Mouse (Mus musculus) large intestine, adult 2 months (tissue): ENCODE data around the gene Kazn. TPM values are rescaled to one million over a fixed set of nuclear protein-coding genes. Genes with fewer than 3 reads are reported as not detected.

Experiments used
- DNase-seq: peaks from one replicate; pipeline ENCODE4 v3.0.0-alpha.2; 2012; ENCODE audit warnings: low read depth, low spot score
- WGBS: fragments of 180-500 bp; shearing (Covaris S2); methylation state at CpG from one replicate; pipeline ENCODE4 v1.1.7; 2018; 5-methylcytosine and 5-hydroxymethylcytosine counted together
- polyA plus RNA-seq: library from polyadenylated mRNA; depleted of rRNA; stranded (reverse); fragments of >200 nt; gene quantifications from 2 replicates; pipeline ENCODE4 v1.2.3, GENCODE M21; 2012; rRNA removed

Kazn gene
- 7.3 and 11.4 TPM in 2 replicates for polyA plus RNA-seq

DNA sequence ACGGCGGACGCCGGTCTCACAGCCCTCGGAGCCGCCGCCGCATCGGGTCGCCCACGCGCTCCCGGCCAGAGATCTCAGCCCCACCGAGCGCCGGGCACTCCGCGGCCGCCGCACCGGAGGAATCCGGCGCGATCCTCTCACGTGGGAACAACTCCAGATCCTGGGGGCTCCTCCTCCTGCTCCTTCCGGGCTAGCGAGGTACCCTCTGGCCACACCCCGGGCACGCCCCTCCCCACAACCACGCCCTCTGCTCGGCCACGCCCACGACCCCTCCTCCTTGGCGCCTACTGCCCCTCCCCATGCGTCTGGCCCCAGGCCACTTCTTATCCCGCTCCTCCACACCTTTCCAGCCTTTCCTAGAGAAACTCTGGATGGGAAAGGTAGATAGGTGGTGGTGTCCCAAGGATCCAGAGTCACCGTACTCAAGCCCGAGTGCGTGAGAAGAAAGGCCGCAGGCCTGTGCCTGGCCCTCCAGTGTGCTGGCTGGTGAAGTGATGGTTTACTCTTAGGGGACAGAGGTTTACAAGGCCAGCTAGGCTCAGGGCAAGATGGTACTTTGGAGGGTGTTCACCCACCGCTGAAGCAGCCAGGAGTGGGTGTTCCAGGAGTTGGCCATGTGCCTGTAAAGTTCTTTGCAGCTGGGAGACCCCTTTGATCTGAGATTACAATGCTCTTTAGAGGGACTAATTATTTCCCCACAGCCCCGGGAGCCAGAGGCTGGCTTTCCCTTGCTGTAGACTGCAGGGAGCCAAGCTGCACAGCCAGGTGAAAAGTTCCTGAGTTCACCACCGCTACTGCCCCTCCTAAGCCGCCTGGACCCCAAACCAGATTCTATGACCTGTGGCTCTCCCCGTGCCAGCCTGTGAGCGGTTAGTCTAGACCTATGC, at the start of gene Kazn:
Gene Kazn (minus strand): TSS at position 162 of the 887 bp plus-strand sequence.
- no peak for DNase-seq
- 11% methylated on average over 44 of the region's 46 CpGs for WGBS

DNA sequence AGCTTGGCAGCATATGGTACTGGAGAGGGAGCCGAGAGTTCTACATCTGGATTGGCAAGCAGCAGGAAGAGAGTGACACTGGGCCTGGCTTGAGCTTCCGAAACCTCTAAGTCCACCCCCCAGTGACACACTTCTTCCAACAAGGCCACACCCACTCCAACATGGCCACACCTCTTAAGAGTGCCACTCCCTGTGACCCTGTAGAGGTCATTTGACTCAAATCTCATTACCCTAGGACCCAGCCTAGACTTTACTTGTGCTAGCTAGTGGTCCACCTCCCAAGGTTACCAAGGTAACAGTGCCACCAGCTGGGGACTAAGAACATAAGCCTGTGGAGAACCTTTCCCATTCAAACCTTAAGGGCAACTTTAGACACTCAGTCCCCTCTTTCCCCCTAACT, 46.3 kb upstream of the Kazn start:
- whole genome bisulfite sequencing = 85% methylated on average over 2 of the region's 2 CpGs
- no peak for DNase-seq

DNA sequence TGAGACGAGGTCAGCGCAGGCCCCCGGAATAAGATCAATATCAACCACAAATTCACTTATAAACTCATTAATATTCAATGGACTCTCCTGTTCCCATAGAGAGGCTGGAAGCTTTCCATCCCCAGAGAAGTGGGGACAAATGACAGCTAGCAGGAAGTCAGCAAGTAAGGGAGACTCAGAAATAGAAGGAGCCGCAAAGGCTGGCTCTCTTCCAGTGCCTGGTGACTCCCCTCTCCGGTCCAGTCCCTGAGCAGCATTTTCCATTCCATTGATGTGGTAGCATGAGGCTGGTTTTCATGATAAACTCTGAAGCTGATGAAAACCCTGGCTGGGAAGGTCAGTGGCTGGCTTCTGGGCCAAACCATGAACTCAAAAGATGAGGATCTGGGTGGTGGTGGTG, 44.7 kb upstream of the Kazn start:
- WGBS = 78% methylated on average over 5 of the region's 5 CpGs

DNA sequence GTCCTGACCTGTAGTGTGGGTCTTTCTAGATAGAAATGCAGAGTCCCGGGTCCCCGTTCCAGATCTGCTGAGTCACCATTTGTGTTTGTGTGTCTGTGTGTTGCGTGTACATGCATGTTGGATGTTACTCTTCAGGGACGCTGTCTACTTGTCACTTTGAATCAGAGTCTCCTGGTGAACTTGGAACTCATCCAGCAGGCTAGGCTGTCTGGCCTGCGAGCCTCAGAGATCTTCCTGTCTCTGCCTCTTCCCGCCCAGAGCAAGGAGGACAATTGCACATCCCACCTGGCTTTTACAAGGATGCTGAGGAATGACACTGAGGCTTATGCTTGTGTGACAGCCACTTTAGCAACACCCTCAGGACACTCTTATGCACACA, 39.0 kb upstream of the Kazn start:
- 70% methylated on average over 6 of the region's 6 CpGs for WGBS

More for the DNA sequence above, 44.7 kb upstream of the Kazn start:
- no peak for DNase-seq

DNA sequence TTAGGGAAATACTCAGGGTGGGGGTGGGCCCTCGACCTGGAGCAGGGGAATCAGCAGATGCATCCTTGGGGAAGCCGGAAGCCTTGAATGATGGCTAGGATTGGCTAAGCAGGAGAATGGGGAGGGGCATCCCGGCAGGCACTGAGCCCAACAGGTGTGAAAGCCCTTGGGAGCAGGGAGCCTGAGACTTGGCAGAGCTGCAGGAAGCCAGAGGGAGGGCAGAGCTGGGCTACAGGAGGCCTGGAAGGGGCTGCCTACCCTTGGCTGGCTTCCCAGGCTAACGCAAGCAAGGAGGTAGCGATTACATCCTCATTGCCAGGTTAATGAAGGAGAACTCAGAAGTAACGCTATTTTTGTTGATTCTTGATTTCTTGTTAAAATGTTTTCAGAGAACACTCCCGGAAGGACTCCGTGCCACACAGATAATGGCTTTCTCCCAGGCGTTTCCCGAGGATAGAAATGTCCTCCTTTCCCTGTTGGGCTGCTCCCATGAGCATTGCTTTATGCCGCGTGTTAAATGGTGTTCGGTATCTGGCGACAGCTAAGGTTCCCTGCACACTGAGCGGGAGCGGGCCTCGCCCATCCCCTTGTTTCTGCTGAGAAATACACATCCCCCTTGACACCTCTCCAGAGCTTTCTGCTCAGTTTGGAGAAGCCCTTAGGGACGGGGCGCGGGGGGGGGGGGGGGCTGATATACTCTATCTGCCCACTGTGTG, 38.4 kb upstream of the Kazn start:
- 18% methylated on average over 20 of the region's 20 CpGs for WGBS
- DNase-seq = no peak

More for the DNA sequence above, 39.0 kb upstream of the Kazn start:
- DNase-seq = no peak

DNA sequence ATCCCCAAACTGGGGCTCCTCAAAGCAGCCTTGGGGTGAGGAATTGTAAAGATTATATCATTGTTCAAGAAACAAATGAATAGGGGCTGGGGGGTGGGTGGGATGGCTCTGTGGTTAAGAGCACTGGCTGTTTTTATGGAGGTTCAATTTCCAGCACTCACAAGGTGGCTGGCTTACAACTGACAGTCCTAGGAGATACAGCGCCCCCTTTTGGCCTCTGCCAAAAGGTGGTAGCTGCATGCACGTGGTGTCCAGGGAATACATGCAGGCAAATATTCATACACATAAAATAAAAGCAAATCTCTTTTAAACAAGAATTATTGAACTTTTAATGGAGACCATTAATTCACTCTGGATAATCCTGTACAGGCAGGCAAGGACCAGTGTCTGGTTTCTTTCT, 36.0 kb upstream of the Kazn start:
- no peak for DNase-seq
- 31% methylated on average over 2 of the region's 2 CpGs for WGBS

DNA sequence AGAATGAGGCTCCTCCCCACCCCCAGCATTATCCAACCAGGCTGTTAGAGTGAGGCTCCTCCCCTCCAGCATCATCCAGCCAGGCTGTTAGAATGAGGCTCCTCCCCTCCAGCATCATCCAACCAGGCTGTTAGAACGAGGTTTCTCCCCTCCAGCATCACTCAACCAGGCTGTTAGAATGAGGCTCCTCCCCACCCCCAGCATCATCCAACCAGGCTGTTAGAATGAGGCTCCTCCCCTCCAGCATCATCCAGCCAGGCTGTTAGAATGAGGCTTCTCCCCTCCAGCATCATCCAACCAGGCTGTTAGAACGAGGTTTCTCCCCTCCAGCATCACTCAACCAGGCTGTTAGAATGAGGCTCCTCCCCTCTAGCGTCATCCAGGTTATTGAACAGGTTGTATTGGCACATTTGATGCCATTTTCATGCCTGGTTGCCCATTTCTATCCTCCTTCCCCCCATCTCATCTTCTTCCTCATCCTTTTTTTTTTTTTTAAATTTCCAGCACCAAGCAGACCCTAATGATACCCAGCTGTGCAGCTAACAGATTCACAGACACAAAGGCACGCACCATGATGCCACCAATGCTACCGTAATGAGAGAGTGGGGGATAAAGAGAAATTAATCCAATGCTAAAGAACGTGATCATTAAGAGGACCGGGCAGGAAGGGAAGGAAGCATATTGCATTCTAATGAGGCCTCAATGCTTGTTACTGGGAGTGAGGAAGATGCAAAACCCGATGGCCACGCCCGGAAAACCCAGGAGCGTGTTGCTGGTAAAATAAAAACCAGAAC, 35.4 kb upstream of the Kazn start:
- WGBS = 70% methylated on average over 11 of the region's 11 CpGs

DNA sequence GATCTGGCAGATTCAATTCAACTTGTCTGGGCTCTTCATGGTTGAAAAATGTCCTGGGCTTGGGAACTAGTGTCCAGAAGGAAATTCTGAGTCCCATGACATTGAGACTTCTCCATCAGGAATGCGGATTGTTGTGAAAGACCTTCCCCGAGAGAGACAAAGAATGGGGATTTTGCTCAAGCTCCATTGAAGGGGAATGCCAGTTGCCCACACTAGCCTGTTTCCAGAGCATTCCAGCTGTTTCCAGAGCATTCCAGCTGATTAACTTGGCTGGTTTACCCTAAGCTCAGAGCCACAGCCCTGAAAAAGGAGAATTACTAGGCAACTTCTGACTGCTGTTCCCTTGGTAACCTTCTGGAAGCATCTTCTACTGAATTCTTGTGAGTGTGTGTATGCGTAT, 32.3 kb upstream of the Kazn start:
- WGBS = 76% methylated on average over 3 of the region's 3 CpGs
- no peak for DNase-seq

More for the DNA sequence above, 35.4 kb upstream of the Kazn start:
- DNase-seq = no peak

DNA sequence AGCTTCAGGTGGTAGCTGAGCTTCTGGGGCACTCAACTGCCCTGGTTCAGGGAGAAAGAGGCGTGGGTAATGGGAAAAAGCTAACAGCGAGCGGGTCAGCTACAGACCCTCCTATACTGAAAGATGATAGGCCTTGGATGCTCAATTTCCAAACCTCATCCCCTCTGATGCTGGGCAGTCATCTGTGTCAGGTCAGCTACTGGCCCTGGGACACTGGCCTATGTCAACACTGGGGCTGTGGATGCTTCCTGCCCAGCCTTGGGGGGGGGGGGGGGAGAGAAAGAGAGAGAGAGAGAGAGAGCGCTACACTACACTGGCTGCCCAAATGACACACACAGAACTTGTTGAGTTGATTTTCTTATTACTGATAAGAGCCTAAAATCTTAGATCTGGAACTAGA, 28.6 kb upstream of the Kazn start:
- no peak for DNase-seq
- 74% methylated on average over 4 of the region's 4 CpGs for WGBS

DNA sequence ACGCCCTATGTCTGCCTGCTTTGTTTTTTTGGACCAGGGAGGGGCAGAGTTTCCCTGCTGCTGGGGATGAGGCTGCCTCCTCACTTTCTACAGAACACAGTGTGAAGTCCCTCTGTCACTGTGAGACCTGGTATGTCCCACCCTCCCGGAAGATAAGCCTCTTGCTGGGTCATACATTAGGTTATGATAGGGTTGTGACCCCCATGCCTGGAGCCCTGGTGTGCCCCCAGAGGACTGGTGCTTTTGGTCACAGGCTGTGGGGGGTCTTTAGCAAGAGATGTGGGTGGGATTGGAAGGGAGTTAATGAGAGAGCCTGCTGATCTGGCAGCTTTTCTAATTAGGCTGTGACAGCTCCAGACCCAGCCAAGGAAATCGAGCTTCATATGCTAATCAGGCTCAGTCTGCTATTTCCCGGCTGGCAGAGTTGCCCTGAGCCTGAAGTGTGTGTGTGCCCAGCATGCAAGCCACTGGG, 28.2 kb upstream of the Kazn start:
- WGBS = 27% methylated on average over 4 of the region's 4 CpGs
- DNase-seq = no peak

DNA sequence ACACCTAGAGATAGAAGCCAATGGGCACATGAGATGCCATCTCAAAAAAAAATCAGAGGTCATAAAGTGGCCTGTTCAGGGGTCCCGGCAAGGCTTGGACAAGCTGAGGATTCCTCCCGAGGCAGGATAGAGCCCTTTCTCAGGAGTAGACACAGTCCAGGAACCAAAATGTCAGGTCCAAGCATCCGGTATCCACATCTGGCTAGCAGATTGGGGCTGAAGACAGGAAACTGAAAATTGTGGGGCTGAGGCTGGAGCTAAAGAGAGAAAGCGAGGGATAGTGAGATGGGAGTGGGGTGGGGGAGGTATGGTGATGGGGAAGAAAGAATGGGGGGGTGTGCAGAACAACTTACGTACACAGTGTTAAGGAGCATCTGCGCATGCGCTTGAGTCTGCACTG, 25.1 kb upstream of the Kazn start:
- WGBS = 90% methylated on average over 7 of the region's 7 CpGs
- DNase-seq = no peak

DNA sequence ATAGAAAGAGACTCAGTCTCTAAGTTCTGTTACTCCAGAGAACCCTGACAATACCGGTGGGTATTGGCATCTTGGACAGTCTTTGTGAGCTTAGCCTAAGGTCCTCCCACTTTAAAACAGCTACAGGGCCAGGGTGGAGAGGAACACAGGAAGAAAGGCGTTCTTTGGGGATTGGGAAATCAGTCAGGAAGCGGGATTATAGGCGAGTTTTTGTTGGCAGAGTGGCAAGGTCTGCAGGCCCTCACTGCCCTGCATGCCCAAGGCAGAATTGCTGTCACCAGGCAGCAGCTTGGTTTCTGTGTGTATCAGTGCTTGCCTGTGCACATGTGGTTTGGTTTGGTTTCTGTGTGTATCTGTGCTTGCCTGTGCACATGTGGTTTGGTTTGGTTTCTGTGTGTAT, 22.5 kb upstream of the Kazn start:
- DNase-seq = no peak
- WGBS = 41% methylated on average over 4 of the region's 4 CpGs

DNA sequence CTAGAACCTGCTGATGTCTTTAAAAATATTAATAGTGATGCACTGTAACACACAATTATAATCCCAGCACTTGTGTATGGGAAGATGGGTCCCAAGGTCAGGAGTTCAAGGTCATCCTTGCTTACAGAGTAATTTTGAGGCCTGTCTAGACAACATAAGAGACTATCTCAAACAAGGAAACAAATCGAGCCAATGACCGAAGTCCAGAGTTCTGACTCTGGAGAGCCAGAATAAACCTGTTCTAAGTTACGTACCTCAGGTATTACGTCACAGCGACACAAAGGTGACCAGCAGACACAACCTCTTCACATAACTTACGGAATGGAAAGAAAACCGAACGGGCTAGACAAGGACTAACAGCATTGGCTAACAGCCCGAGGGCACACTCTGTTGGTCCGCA, 19.5 kb upstream of the Kazn start:
- WGBS = 67% methylated on average over 10 of the region's 10 CpGs

DNA sequence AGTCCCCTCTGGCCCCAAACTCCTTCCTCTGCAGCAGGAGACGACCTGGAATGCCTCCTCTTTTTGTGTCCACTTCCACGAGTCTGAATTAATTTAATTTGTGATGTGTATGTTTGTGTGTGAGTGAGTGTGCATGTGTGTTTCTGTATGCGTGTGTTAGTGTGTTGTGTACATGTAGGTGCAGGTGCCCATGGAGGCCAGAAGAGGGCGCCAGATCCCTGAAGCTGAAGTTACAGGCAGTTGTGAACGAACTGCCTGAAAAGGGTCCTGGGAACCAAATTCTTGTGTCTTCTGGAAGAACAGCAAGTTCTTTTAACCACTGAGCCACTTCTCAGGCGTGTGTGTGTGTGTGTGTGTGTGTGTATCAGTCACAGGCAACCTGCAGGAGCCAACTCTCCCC, 14.9 kb upstream of the Kazn start:
- no peak for DNase-seq
- 80% methylated on average over 6 of the region's 6 CpGs for WGBS

More for the DNA sequence above, 19.5 kb upstream of the Kazn start:
- no peak for DNase-seq

DNA sequence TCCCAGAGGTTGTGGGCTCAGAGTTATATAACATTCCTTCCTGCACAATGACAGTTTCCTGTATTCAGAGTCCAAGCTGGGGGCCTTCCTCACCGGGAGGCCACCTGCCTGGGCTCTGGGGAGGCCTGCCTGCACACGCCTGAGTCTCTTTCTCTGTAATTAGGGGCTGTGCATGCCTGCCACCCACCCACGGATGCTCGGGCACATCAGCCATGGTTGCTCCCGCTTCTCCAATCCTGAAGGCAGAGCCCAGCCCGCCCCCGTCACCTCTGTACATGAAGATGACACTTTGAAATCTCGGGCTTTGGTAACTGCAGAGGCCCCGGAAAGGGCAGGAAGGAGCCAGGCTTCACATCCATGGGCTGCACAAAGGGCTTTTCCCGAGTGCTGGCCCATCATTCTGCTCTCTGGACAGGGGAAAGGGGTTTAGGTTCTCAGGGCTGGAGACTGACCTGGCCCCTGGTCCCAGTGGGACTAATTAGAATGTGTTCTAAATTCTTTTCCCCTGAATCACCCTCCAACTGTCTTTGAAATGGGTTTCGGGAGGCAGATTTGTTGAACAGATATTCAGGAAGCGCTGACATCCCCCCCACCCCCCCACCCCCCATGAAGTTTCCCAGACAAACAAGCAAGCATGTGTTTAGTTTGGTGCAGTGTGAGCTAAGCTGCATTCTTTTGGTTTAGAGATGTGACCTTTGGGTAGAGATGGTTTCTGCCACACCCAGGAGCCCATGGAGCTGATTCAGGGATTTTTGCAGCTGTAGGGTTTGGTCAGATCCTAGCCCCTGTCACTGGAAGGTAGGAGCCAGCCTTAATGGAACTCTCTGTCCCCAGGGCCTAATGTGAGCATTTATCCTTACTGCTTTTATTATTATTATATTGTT, 12.5 kb upstream of the Kazn start:
- DNase-seq = no peak
- WGBS = 50% methylated on average over 12 of the region's 12 CpGs

DNA sequence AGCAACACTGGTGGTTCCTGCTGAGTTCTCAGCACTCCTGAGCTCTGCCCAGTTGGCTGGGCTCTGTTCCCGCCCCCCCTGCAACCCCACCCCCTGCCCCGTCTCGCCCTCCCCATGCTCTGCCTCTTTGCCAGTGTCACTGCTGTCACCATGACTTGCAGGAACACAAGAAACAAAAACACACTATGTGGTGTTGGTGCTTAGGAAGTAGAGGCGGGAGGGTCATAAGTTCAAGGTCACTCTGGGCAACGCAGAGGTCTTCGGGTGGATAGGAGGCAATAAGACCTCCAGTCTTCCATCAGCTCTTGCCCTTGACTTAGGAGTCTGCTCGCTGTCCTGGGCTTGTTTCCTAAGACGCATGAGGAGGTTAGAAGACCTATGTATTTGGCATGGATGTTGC, 10.9 kb upstream of the Kazn start:
- no peak for DNase-seq
- WGBS = 88% methylated on average over 8 of the region's 8 CpGs

DNA sequence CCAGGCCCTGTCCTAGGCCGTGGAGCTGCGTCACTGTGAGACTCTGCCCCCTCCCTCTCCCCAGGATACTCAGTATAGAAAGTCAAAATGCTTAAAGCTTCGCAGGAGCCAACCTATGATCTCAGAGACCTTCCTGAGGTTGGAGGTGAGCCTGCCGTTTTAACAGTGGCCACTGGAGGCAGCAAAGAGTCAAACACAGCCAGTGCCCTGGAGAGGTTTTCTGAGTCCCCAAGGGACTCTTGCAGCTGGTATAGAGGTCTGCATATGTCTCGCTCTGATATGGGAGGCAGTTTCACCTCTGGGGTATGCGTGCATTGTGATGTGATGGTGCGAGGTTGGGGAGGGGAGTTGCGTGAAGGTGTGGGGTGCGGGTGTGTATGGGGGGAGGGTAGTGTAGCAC, 10.2 kb upstream of the Kazn start:
- WGBS = 29% methylated on average over 9 of the region's 9 CpGs
- no peak for DNase-seq

DNA sequence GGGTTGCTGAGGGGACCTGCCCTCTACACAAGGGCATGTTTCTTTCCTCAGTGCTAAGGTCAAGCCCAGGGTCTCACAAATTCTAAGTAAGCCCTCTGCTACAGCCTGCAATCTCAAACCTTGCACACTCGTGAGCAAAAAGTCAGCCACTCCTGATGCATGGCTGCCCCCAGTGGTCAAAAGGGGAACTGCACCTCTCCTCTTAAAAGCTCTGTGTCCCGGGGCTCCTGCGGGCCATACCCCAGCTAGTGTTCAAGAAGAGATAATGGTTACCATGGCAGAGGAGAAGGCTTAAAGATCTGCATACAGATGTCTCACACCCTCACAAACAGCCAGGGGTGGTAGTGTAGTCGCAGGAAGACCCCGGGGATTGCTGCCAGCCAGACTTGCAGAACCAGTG, 9.2 kb upstream of the Kazn start:
- 10% methylated on average over 5 of the region's 5 CpGs for WGBS
- no peak for DNase-seq

DNA sequence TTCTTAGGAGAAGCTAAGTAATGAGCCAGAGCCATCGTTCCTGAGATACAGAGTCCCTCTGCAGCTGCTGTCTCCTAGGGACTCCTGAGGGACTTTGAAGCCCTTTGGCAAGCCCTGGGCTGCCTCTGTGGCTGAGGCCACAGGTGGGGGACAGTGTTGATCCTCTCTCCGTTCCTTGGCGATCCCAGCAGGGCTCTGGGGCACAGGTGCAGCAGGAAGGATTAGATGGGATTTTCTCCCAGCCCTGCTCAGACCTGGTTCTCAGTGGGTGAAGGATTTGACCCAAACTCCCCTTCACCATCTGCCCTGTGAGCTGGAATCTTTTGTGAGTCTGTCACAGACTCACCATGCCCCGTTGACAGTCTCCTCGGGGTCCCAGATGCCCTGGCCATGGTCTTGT, 7.5 kb upstream of the Kazn start:
- DNase-seq = no peak
- WGBS = 60% methylated on average over 5 of the region's 5 CpGs
